Comparison of ENCODE assay signal across 16 mouse cellular contexts in genomic region chr9:47957881-47958280, GRCm38 (mm10).
DNase-seq lines count a peak whose midpoint lies in the region.
"Had no signal": no experiment of that assay in that cellular context is flagged by ENCODE, and none has a peak within 500 bp of the region (broad histone marks: within the 10 kb centered on the region; RNA-seq: fewer than 3 reads in every experiment).

No protein-coding gene starts in this region.

- intact Hi-C loops in left cerebral cortex, postnatal 25 days (cut with DNase I) = loop anchor here (5.0 to 10.0 kb wide), 3 partner anchors 69 to 233 kb away; no protein-coding TSS in a partner anchor

- DNase-seq in cerebellum, postnatal 10 days = peak; percentile 39 to 52
- no peak for DNase-seq in cerebellum, adult 8-10 months
- DNase-seq in layer of hippocampus, adult 11-12 months (ENCODE audit: low spot score) = peak; percentile 15
- DNase-seq in layer of hippocampus, adult 18-20 months (ENCODE audit: low spot score in 2 of 2) = no peak
- peak; percentile 48 to 91 for DNase-seq in left cerebral cortex, postnatal 25 days (ENCODE audit: low spot score in 2 of 2)
- DNase-seq in telencephalon, adult 2 months (ENCODE audit: low read depth, low spot score) = peak; percentile 80
- DNase-seq in yolk sac, embryonic 10.5 days (ENCODE audit: low spot score) = no peak
- no peak for DNase-seq in thymus, postnatal 36 days
- DNase-seq: cerebellum, postnatal 36 days; gastrocnemius, postnatal 10 days; kidney, adult 8-10 months; kidney, postnatal 36 days; layer of hippocampus, postnatal 36 days; lung, adult 18-20 months; lung, postnatal 36 days; thymus, adult 18-20 months had no signal

Comparison
In these comparisons a context has a peak if more than half of its experiments do, and no peak if none do; other contexts are left out.
1. DNase-seq: peak in cerebellum, postnatal 10 days (2 of 2), layer of hippocampus, adult 11-12 months (single experiment), left cerebral cortex, postnatal 25 days (2 of 2) and telencephalon, adult 2 months (single experiment); none in cerebellum, adult 8-10 months (single experiment), layer of hippocampus, adult 18-20 months (0 of 2), yolk sac, embryonic 10.5 days (single experiment) and thymus, postnatal 36 days (0 of 2).